Mouse (Mus musculus) stomach, postnatal 0 days (tissue): ENCODE measurements around the gene Pabpc4.

Experiments used
- CTCF ChIP-seq: IDR thresholded peaks from 2 replicates; pipeline ENCODE4 v1.5.1; 2016; ENCODE audit warnings: antibody characterized with exemption, low read depth, mild to moderate bottlenecking, moderate library complexity
- EP300 ChIP-seq: optimal IDR thresholded peaks from 2 replicates; pipeline ENCODE3; 2016; ENCODE audit warnings: antibody characterized with exemption

- peak; percentile 21; the same call in 1 of the 2 replicates for TF ChIP-seq CTCF
- no peak for TF ChIP-seq EP300
These were observed 31.7 kb downstream of the Pabpc4 start for GRCm38 (mm10) chr4:123293661-123294443.
